In the genomic region with DNA sequence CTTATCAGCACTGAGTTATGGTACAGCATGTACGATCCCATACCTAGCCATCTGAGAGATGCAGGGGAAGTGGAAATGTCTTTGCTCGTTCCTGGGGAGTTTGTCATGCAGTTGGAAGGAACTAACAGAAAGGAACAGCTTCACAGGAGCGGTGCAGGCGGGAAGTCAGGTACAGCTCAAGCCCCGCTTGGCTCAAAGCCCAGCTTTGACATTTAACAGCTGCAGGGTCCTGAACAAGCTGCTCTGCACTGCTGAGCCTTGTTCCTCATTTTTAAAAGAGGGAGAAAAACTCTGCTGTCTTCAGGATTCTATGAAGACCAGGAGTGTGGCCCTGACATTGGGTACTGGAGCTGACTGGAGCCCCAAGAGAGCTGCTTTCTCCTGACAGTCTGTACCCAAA, we compare ENCODE assay signal across 10 mouse cellular contexts.
DNase-seq lines count a peak whose midpoint lies in the region; ATAC-seq and TF ChIP-seq lines count a peak whose summit lies in the region.
"Had no signal": no experiment of that assay in that cellular context is flagged by ENCODE, and none has a peak within 500 bp of the region (broad histone marks: within the 10 kb centered on the region; RNA-seq: fewer than 3 reads in every experiment).

No protein-coding gene starts in this region.

- WGBS in embryonic facial prominence, embryonic 14.5 days, result 32% methylated on average over 5 of the region's 5 CpGs
- WGBS in thymus, adult 2 months, result 4% methylated on average over 5 of the region's 5 CpGs

- no peak overlapping the region for H3K4me3 ChIP-seq in embryonic facial prominence, embryonic 14.5 days (ENCODE audit: low read depth, low read length)
- no peak overlapping the region for H3K4me3 ChIP-seq in thymus, adult 2 months (ENCODE audit: control insufficient read depth, insufficient read depth, low read length)
- H3K4me3 ChIP-seq: erythroblast, embryonic 14.5 days; hindbrain, embryonic 13.5 days had no signal

- H3K36me3 ChIP-seq in embryonic facial prominence, embryonic 14.5 days (ENCODE audit: control insufficient read depth, insufficient read depth, low read length), result no peaks in the 10 kb centered on the region
- no peaks in the 10 kb centered on the region for H3K36me3 ChIP-seq in thymus, adult 2 months (ENCODE audit: control insufficient read depth, insufficient read depth, low read length)
- H3K36me3 ChIP-seq: hindbrain, embryonic 13.5 days had no signal

- H3K27ac ChIP-seq in embryonic facial prominence, embryonic 14.5 days (replicated peaks; ENCODE audit: low read depth, low read length), result peak overlapping the region; percentile 8; the same call in 1 of the 2 replicates
- no peak overlapping the region for H3K27ac ChIP-seq in thymus, adult 2 months (ENCODE audit: control insufficient read depth, insufficient read depth, low read length)
- H3K27ac ChIP-seq: hindbrain, embryonic 13.5 days had no signal

- TF ChIP-seq CTCF in thymus, adult 2 months (IDR thresholded peaks at IDR 0.05; ENCODE audit: borderline replicate concordance, control insufficient read depth, extremely low read depth, insufficient read depth, low read length, poor library complexity), result no peak

- peak; percentile 30 for DNase-seq in adrenal gland, postnatal 10 days
- DNase-seq in adrenal gland, postnatal 25 days, result no peak
- DNase-seq in kidney, postnatal 10 days, result peak; percentile 63
- DNase-seq in kidney, adult 9 months, result no peak
- peak; percentile 92 for DNase-seq in embryonic facial prominence, embryonic 14.5 days (ENCODE audit: low spot score)
- DNase-seq in kidney, postnatal 4 days, result peak; percentile 73 to 76
- no peak for DNase-seq in thymus, adult 2 months
- DNase-seq in thymus, postnatal 36 days, result no peak

- ATAC-seq in embryonic facial prominence, embryonic 14.5 days (ENCODE audit: low read depth), result peak; percentile 80; the same call in 1 of the 2 replicates

- no peak for TF ChIP-seq POLR2A in thymus, adult 2 months (IDR thresholded peaks at IDR 0.05; ENCODE audit: control insufficient read depth, extremely low read depth, insufficient read depth, low read length, poor library complexity)

- H3K9ac ChIP-seq in embryonic facial prominence, embryonic 14.5 days (ENCODE audit: low read depth, low read length), result no peak overlapping the region
- H3K9ac ChIP-seq: hindbrain, embryonic 13.5 days had no signal

- H3K4me2 ChIP-seq in embryonic facial prominence, embryonic 14.5 days (ENCODE audit: low read depth, low read length), result no peak overlapping the region
- H3K4me2 ChIP-seq: hindbrain, embryonic 13.5 days had no signal

- H3K4me1 ChIP-seq in embryonic facial prominence, embryonic 14.5 days (ENCODE audit: control insufficient read depth, insufficient read depth, low read length), result peaks cover 15% of the 10 kb centered on the region
- H3K4me1 ChIP-seq in thymus, adult 2 months (replicated peaks; ENCODE audit: control insufficient read depth, insufficient read depth, low read length), result no peaks in the 10 kb centered on the region

- H3K27me3 ChIP-seq in embryonic facial prominence, embryonic 14.5 days (replicated peaks; ENCODE audit: control insufficient read depth, insufficient read depth, low read length), result no peaks in the 10 kb centered on the region
- no peaks in the 10 kb centered on the region for H3K27me3 ChIP-seq in thymus, adult 2 months (ENCODE audit: control insufficient read depth, insufficient read depth, low read length)
- H3K27me3 ChIP-seq: hindbrain, embryonic 13.5 days had no signal

- no peaks in the 10 kb centered on the region for H3K9me3 ChIP-seq in embryonic facial prominence, embryonic 14.5 days (ENCODE audit: control insufficient read depth, low read length)
- H3K9me3 ChIP-seq: hindbrain, embryonic 13.5 days had no signal

Comparison
In these comparisons a context has a peak if more than half of its experiments do, and no peak if none do; other contexts are left out.
1. DNase-seq: peak in adrenal gland, postnatal 10 days (single experiment), kidney, postnatal 10 days (single experiment), embryonic facial prominence, embryonic 14.5 days (single experiment) and kidney, postnatal 4 days (2 of 2); none in adrenal gland, postnatal 25 days (single experiment), kidney, adult 9 months (single experiment), thymus, adult 2 months (single experiment) and thymus, postnatal 36 days (0 of 2).